Mouse (Mus musculus): ENCODE data around the gene 6330409D20Rik. TPM values are rescaled to one million over a fixed set of nuclear protein-coding genes. Genes with fewer than 3 reads are reported as not detected.

Gene 6330409D20Rik
- total RNA-seq, 4 experiments from 2014 or later: not detected

DNA sequence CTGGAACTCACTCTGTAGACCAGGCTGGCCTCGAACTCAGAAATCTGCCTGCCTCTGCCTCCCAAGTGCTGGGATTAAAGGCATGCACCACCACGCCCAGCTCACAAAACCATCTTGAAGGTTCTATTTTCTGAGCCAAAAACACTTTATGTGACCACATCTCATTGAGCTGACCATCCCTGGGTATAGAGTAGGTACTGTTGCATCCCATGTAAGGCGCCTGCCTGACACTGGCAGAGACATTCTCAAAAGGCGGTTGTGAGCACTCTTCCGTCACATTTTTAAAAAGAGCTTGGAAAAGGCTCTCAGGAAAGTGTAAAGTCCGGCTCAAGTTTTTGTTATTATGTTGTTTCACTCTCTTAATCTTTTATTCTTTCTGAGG lies 15.8 kb upstream of the 6330409D20Rik start:
- no peak for DNase-seq (ENCODE audit: low spot score)

GRCm38 (mm10) chr2:32752181-32752580 lies 11.4 kb upstream of the 6330409D20Rik start:
- no peak for DNase-seq (ENCODE audit: low spot score)

DNA sequence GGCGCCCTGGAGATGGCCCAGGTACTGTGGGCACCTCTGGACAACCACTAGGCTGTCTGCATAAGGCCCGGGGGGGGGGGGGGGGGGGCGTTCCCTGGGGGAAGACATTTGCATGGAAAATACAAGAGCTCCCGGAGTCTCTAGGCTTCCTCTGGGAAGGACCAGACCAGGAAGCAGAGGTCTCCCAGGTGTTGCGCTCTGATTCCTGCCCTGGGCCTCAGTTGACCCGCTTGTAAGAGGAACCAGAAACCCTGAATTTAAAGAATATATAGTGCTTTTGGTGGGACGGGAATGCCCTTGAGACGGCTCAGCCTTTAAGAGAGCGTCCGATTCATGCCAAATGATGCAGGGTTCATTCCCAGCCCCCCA lies 10.8 kb upstream of the 6330409D20Rik start:
- DNase-seq (ENCODE audit: low spot score): no peak

DNA sequence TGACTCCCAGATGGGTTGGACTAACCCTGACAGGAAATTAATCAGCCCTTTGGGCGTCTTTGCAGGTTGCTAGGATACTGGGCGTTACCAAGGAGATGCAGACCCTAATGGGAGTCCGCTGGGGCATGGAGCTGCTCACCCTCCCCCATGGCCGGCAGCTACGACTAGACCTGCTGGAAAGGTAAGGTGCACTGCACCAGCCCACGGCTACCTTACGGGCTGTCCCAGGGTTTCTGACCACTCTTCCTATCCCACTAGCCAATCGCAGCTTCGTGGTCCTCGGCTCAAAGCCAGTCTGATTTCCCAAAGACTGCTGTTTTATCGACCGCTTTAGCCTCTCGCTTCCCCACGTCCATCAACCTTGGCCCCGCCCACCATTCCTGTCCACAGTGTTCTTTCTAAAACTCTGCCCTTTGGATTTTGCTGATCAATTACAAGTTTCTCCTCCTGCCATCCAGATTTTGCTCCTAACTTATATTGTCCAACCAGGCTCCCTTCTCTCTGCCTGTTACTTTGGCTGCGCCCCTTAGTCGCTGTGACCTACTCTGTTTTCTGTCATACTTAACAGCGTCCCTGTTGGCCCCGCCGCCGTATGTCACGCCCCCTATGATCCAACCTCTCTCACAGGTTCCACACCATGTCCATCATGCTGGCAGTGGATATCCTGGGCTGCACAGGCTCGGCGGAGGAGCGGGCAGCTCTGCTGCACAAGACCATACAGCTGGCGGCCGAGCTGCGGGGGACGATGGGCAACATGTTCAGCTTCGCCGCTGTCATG lies 10.3 kb upstream of the 6330409D20Rik start:
- no peak for DNase-seq (ENCODE audit: low spot score)

GRCm38 (mm10) chr2:32750199-32750598 lies 9.4 kb upstream of the 6330409D20Rik start:
- no peak for DNase-seq (ENCODE audit: low spot score)

- DNase-seq (ENCODE audit: low spot score): no peak
Measured at GRCm38 (mm10) chr2:32749082-32749481, 8.3 kb upstream of the 6330409D20Rik start.

DNA sequence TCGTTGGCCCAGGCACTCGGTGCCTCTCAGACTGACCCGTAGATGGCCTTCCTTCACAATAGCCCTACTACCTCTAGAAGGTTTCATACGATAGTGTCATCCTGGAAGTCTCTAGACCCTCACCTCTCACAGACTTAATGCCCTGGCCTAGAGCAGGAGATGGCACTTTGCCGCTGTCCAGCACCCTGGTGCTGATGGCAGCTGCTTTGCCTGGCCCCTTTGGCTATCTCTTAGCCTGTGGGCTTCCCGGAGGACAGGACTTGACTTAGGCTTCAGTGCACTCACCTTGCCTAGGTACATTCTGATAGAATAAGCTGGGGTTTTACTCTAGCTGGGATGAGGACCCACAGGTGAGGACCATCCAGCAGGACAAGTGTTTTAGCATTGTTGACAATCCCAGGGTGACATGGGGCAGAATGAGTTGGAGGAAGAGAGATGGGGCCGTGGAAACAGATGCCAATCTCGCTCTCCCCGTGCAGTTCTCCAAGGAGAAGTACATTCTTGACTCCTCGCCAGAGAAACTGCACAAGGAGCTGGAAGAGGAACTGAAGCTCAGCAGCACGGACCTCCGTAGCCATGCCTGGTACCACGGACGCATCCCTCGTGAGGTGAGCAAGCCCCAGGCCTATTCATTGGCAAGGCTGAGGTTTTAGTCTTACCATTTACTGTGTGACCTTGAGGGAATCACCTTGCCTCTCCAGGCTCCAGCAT lies 3.6 kb upstream of the 6330409D20Rik start:
- no peak for DNase-seq (ENCODE audit: low spot score)

DNA sequence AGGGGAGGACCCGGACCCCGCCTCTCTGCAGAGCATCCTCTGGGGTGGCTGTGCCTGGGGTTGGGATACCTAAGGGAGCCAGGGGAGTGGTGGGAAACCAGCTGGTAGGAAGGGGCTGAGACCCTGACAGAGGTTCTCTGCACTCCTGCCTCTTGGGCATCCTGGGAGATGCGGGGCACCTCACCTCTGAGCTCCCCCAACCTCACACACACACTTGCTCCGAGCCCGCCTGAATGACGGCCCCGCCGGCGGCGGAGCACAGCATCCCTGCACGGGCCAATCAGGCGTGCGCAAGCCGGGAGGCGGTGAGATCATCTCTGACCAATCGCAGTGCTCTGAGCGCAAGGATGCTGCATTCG lies 1.3 kb upstream of the 6330409D20Rik start:
- DNase-seq (ENCODE audit: low spot score): no peak

DNA sequence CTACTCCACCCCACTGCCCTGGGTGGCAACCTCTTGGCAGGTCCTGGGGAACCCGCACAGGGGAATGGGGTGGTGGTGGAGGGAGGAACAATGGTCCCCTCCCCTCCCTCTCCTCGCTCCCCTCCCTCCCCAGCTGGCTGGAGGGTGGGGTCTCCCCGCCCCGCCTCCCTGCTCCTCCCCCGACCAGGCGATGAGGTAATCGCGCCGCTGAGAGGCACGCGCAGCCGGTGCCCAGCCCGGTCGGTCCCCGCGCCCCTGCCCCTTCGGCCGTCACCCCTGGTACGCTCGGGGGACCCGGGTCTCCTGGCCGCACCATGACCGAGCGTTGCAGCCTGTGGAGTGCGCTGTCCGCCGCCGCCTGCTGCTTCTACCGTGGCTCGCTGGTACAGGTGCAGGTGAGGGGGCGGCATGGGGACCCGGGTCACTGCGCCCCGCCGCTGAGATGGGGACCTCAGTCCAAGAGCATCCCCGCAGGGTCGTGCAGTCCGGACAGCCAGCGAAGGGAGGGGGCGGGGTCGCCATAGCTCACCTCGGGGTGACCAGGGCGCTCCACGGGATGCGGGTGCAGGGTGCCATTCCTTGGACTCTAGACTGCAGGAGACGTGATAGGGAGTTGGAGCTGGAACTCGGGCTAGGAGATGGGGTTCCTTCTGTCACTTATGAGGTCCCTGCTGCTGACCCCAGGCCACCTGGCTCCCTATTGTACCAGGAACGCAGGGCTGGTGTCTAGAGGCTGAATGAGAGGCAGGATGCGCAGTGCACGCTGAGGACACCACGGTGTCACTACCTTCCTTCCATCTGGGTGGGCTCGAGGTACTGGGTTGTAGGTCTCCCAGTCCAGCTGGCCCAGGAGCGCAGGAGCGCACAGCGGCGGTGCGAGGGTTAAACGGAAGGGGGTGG lies 707 bp upstream of the 6330409D20Rik start:
- no peak for DNase-seq (ENCODE audit: low spot score)

- no peak for DNase-seq (ENCODE audit: low spot score)
Measured at GRCm38 (mm10) chr2:32739311-32739710, 1.5 kb downstream of the 6330409D20Rik start.

DNA sequence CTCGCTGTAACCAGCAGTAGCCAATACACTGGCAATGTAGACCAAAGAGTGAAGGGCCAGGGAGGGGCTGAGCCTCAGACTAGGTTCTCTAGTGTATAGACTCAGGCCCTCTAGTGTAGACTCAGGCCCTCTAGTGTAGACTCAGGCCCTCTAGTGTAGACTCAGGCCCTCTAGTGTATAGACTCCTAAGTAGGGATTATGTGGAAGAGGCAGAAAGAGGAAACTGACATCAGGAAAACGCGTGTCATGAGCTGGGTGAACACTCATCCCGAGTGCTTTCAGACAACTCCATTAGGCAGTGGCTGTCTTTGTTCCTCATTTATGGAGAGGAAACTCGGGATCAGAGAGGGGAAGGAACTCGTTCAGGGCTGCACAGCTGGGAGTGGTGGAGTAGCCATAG lies 3.8 kb downstream of the 6330409D20Rik start:
- no peak for DNase-seq (ENCODE audit: low spot score)

- no peak for DNase-seq (ENCODE audit: low spot score)
Measured at GRCm38 (mm10) chr2:32736306-32736829, 4.4 kb downstream of the 6330409D20Rik start.

- peak; percentile 90 for DNase-seq (ENCODE audit: low spot score)
Measured at GRCm38 (mm10) chr2:32734933-32735332, 5.9 kb downstream of the 6330409D20Rik start.

DNA sequence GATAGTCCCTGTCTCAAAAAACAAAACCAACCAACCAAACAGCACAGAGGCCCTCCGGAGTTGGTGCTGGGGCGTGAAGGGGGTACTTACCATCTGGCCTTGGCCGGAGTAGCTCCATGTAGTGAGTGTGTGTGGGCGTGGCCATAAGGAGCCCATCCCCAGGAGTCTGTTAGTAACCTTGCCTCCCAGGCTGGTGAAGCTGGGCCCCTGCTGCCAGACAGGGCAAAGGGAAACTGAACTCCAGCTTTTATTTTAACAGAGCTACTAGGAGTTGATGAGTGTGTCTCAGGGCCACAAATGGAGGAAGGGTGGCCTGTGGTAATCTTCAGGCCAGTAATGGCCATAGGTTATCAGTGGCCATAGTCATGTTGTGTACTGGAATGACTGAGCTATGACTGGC lies 6.3 kb downstream of the 6330409D20Rik start:
- DNase-seq (ENCODE audit: low spot score): no peak

- peak; percentile 53 for DNase-seq (ENCODE audit: low spot score)
Measured at GRCm38 (mm10) chr2:32732695-32733094, 8.1 kb downstream of the 6330409D20Rik start.

DNA sequence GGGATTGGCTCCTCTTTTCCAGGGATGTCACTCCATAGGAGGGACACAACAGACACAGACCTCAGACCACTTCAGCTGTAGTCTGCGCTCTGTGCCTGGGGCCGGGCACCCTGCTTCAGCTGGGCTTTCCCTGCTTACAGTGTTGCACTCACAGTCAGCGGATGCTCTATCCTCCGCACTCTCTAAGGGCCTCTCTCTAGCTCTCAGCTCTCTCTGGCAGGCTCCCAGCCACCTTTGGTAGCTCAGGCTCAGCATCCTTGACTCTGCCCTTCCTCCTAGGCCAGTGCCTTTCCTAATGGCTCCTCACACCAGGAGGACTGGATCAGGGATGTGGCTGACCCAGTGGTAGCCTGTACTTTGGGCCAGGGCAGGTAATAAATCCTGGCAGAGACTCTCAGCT lies 8.9 kb downstream of the 6330409D20Rik start:
- no peak for DNase-seq (ENCODE audit: low spot score)

- no peak for DNase-seq (ENCODE audit: low spot score)
Measured at GRCm38 (mm10) chr2:32730854-32731253, 10.0 kb downstream of the 6330409D20Rik start.

- no peak for DNase-seq (ENCODE audit: low spot score)
Measured at GRCm38 (mm10) chr2:32729547-32729946, 11.3 kb downstream of the 6330409D20Rik start.

DNA sequence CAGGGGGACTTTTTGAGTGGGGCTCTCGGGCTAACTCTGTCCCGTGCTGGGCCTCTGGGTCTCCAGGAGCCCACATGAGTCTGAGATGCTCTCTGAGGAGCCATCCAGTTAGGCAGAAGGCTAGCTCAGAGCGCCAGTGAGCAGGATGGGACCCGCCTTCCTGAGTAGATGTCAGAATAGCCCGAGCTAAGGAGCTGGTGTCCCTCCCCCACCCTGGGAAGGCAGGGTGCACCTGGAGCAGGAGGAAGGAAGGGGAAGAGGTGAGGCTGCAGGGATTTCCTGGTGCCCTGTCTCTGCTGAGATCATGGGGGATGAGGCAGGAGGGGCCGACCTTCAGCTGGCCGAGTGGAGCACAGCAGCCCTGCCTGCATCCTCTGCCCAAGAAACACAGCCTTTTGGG lies 12.4 kb downstream of the 6330409D20Rik start:
- DNase-seq (ENCODE audit: low spot score): peak; percentile 85

DNA sequence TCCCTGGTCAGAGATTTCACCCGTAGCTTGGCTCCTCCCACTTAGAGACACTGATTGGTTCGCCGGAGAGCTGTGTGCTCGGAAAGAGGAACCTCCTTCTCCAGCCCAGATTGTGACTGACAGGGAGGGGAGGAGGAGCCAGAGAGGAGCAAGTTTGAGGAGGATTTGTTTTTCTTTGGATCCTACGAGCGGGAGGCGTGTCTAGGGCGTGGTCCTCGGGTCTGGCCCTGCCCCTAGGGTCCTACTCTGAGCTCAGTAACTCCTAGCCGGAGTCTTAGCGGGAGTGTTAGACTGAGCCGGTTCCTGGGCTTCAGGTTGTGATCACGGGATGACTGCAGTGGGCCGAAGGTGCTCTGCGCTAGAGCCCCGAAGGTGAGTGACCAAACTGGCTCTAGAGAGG lies 13.4 kb downstream of the 6330409D20Rik start:
- DNase-seq (ENCODE audit: low spot score): peak; percentile 97

GRCm38 (mm10) chr2:32724832-32725790 lies 15.7 kb downstream of the 6330409D20Rik start:
- DNase-seq (ENCODE audit: low spot score): no peak

All from heart, adult 8-10 months (tissue).